Mouse (Mus musculus) myocyte (in vitro differentiated cells): ENCODE measurements around the gene Phb2. TPM values are rescaled to one million over a fixed set of nuclear protein-coding genes. Genes with fewer than 3 reads are reported as not detected.
A peak's percentile ranks its signal among the peaks of the same experiment; 100 is the strongest.

Experiments
- H3K27me3 ChIP-seq: one replicate; pipeline ENCODE4 v1.6.1; 2011; ENCODE audit not compliant: control insufficient read depth, insufficient read depth, insufficient read length
- H3K36me3 ChIP-seq: one replicate; pipeline ENCODE4 v1.6.1; 2011; ENCODE audit not compliant: control insufficient read depth, insufficient read depth
- H3K4me2 ChIP-seq: one replicate; pipeline ENCODE4 v1.6.1; 2011; ENCODE audit warnings: low read depth, control low read depth
- H3K4me3 ChIP-seq: one replicate; pipeline ENCODE4 v1.5.1; 2011; ENCODE audit warnings: mild to moderate bottlenecking, control low read depth, moderate library complexity
- H3K79me2 ChIP-seq: one replicate; pipeline ENCODE4 v1.6.1; 2011; ENCODE audit not compliant: control insufficient read depth, insufficient read depth
- H3ac ChIP-seq: one replicate; pipeline ENCODE4 v1.6.1; 2011; ENCODE audit not compliant: control insufficient read depth, insufficient read length
- CEBPB ChIP-seq: IDR thresholded peaks from 2 replicates; pipeline ENCODE4 v1.6.1; 2011; ENCODE audit warnings: mild to moderate bottlenecking, moderate library complexity; ENCODE audit not compliant: poor library complexity, insufficient read depth, severe bottlenecking
- E2F4 ChIP-seq: IDR thresholded peaks from one replicate; pipeline ENCODE4 v1.6.1; 2011; ENCODE audit warnings: mild to moderate bottlenecking, control low read depth, moderate library complexity; ENCODE audit not compliant: insufficient read depth
- MAX ChIP-seq: IDR thresholded peaks from one replicate; pipeline ENCODE4 v1.6.1; 2011; ENCODE audit warnings: low read depth, mild to moderate bottlenecking, control low read depth
- MYOD1 ChIP-seq, 3 experiments: IDR thresholded peaks; one replicate each; pipeline ENCODE4 v1.6.1; 2011; ENCODE audit warnings: control low read depth in 2 of 3, low read depth in 2 of 3, mild to moderate bottlenecking in 2 of 3, moderate library complexity in 1 of 3; ENCODE audit not compliant: insufficient read length in 2 of 3, control insufficient read depth in 1 of 3
- MYOG ChIP-seq, 3 experiments: IDR thresholded peaks; one replicate each; pipeline ENCODE4 v1.6.1; 2011; ENCODE audit warnings: control low read depth in 2 of 3, low read depth in 2 of 3, mild to moderate bottlenecking in 2 of 3; ENCODE audit not compliant: insufficient read length in 2 of 3, control insufficient read depth in 1 of 3, insufficient read depth in 1 of 3
- POLR2A ChIP-seq: IDR thresholded peaks from one replicate; pipeline ENCODE4 v1.6.1; 2011; ENCODE audit warnings: low read depth, mild to moderate bottlenecking, control low read depth, moderate library complexity; ENCODE audit not compliant: insufficient read length
- POLR2AphosphoS2 ChIP-seq: IDR thresholded peaks from one replicate; pipeline ENCODE4 v1.6.1; 2011; ENCODE audit warnings: low read depth, control low read depth; ENCODE audit not compliant: insufficient read length
- REST ChIP-seq: IDR thresholded peaks from one replicate; pipeline ENCODE4 v1.6.1; 2011; ENCODE audit warnings: mild to moderate bottlenecking, control low read depth, moderate library complexity; ENCODE audit not compliant: insufficient read depth, insufficient read length
- SRF ChIP-seq: IDR thresholded peaks from one replicate; pipeline ENCODE4 v1.6.1; 2011; ENCODE audit warnings: low read depth; ENCODE audit not compliant: control insufficient read depth, insufficient read length
- TCF12 ChIP-seq: IDR thresholded peaks from one replicate; pipeline ENCODE4 v1.6.1; 2011; ENCODE audit warnings: mild to moderate bottlenecking, control low read depth; ENCODE audit not compliant: poor library complexity, insufficient read depth, severe bottlenecking
- TCF3 ChIP-seq: IDR thresholded peaks from one replicate; pipeline ENCODE4 v1.6.1; 2011; ENCODE audit warnings: low read depth, control low read depth; ENCODE audit not compliant: insufficient read length
- USF1 ChIP-seq: IDR thresholded peaks from one replicate; pipeline ENCODE4 v1.6.1; 2011; ENCODE audit warnings: low read depth, mild to moderate bottlenecking, control low read depth, moderate library complexity
- polyA plus RNA-seq: library from polyadenylated mRNA; unstranded; fragments of >200 nt; fragmentation: generic; extraction: Trizol; gene quantifications from one replicate; pipeline ENCODE4 v1.2.1, GENCODE M21; 2012; ENCODE audit warnings: missing spikeins

Gene Phb2
- polyA plus RNA-seq, 1 experiment = 339 TPM

- no peak for TF ChIP-seq MAX
- no peak for TF ChIP-seq TCF12
- no peak for TF ChIP-seq REST
- no peak for TF ChIP-seq MYOD1 (IDR thresholded peaks at IDR 0.05; ENCODE audit: control insufficient read depth in 1 of 3, insufficient read length in 2 of 3, low read depth in 2 of 3)
- no peak for TF ChIP-seq USF1
- no peak for TF ChIP-seq POLR2AphosphoS2
- no peak for TF ChIP-seq POLR2A
- TF ChIP-seq TCF3 = no peak
- no peak for TF ChIP-seq SRF
- no peak for TF ChIP-seq CEBPB
- TF ChIP-seq E2F4 = no peak
- no peak for TF ChIP-seq MYOG (IDR thresholded peaks at IDR 0.05; ENCODE audit: control insufficient read depth in 1 of 3, insufficient read depth in 1 of 3, insufficient read length in 2 of 3, low read depth in 2 of 3)
- Histone ChIP-seq H3K4me2 (no peak overlapping the region), H3K27me3 (no peaks in the 10 kb centered on the region), H3K79me2 (peaks cover 35% of the 10 kb centered on the region), H3K36me3 (peaks cover 37% of the 10 kb centered on the region), H3K4me3 (no peak overlapping the region), H3ac (no peak overlapping the region)
Observed at GRCm38 (mm10) chr6:124704417-124704816, 7.7 kb upstream of the Phb2 start.

GRCm38 (mm10) chr6:124706061-124706627 lies 6.0 kb upstream of the Phb2 start:
- TF ChIP-seq POLR2AphosphoS2 (peak; percentile 9), CEBPB (no peak)
- no peaks in the 10 kb centered on the region for H3K27me3 ChIP-seq
- H3K79me2 ChIP-seq = peaks cover 52% of the 10 kb centered on the region
- H3K4me2 ChIP-seq = no peak overlapping the region
- H3K4me3 ChIP-seq = no peak overlapping the region
- no peak overlapping the region for H3ac ChIP-seq
- peaks cover 37% of the 10 kb centered on the region for H3K36me3 ChIP-seq

- no peak for TF ChIP-seq MYOD1 (IDR thresholded peaks at IDR 0.05; ENCODE audit: control insufficient read depth in 1 of 3, insufficient read length in 2 of 3, low read depth in 2 of 3)
- TF ChIP-seq POLR2AphosphoS2 = peak; percentile 76
- TF ChIP-seq E2F4 = no peak
- no peak for TF ChIP-seq CEBPB
- no peak for TF ChIP-seq TCF12
- no peak for TF ChIP-seq MAX
- TF ChIP-seq MYOG (IDR thresholded peaks at IDR 0.05; ENCODE audit: control insufficient read depth in 1 of 3, insufficient read depth in 1 of 3, insufficient read length in 2 of 3, low read depth in 2 of 3) = no peak
- TF ChIP-seq SRF = no peak
- no peak for TF ChIP-seq USF1
- no peak for TF ChIP-seq TCF3
- TF ChIP-seq POLR2A = peak; percentile 32
- no peak for TF ChIP-seq REST
- H3K27me3 ChIP-seq = no peaks in the 10 kb centered on the region
- no peak overlapping the region for H3ac ChIP-seq
- peaks cover 22% of the 10 kb centered on the region for H3K36me3 ChIP-seq
- no peak overlapping the region for H3K4me3 ChIP-seq
- no peak overlapping the region for H3K4me2 ChIP-seq
- peaks cover 70% of the 10 kb centered on the region for H3K79me2 ChIP-seq
Observed at GRCm38 (mm10) chr6:124708289-124708889, 3.7 kb upstream of the Phb2 start.

- peak overlapping the region; percentile 76 for H3K4me3 ChIP-seq
- H3K79me2 ChIP-seq = peaks cover 62% of the 10 kb centered on the region
- peak overlapping the region; percentile 99 for H3K4me2 ChIP-seq
- peaks cover 22% of the 10 kb centered on the region for H3K36me3 ChIP-seq
- no peaks in the 10 kb centered on the region for H3K27me3 ChIP-seq
- no peak for TF ChIP-seq POLR2A
- TF ChIP-seq MYOD1 (IDR thresholded peaks at IDR 0.05; ENCODE audit: control insufficient read depth in 1 of 3, insufficient read length in 2 of 3, low read depth in 2 of 3) = no peak
- no peak for TF ChIP-seq MYOG (IDR thresholded peaks at IDR 0.05; ENCODE audit: control insufficient read depth in 1 of 3, insufficient read depth in 1 of 3, insufficient read length in 2 of 3, low read depth in 2 of 3)
- TF ChIP-seq E2F4 = no peak
- TF ChIP-seq CEBPB = no peak
- no peak for TF ChIP-seq MAX
- no peak for TF ChIP-seq REST
- no peak for TF ChIP-seq TCF12
- no peak for TF ChIP-seq TCF3
- TF ChIP-seq SRF = no peak
- no peak for TF ChIP-seq POLR2AphosphoS2
- H3ac ChIP-seq = peak overlapping the region; percentile 91
Observed at GRCm38 (mm10) chr6:124712918-124713317, 782 bp downstream of the Phb2 start.
